Mouse (Mus musculus) myocyte (in vitro differentiated cells): Measurements from ENCODE around the gene Mknk1. TPM values are rescaled to one million over a fixed set of nuclear protein-coding genes. Genes with fewer than 3 reads are reported as not detected.

Source experiments
- H3K27me3 ChIP-seq: one replicate; pipeline ENCODE4 v1.6.1; 2011; ENCODE audit not compliant: control insufficient read depth, insufficient read depth, insufficient read length
- H3K36me3 ChIP-seq: one replicate; pipeline ENCODE4 v1.6.1; 2011; ENCODE audit not compliant: control insufficient read depth, insufficient read depth
- H3K4me2 ChIP-seq: one replicate; pipeline ENCODE4 v1.6.1; 2011; ENCODE audit warnings: low read depth, control low read depth
- H3K4me3 ChIP-seq: one replicate; pipeline ENCODE4 v1.5.1; 2011; ENCODE audit warnings: mild to moderate bottlenecking, control low read depth, moderate library complexity
- H3K79me2 ChIP-seq: one replicate; pipeline ENCODE4 v1.6.1; 2011; ENCODE audit not compliant: control insufficient read depth, insufficient read depth
- H3ac ChIP-seq: one replicate; pipeline ENCODE4 v1.6.1; 2011; ENCODE audit not compliant: control insufficient read depth, insufficient read length
- CEBPB ChIP-seq: IDR thresholded peaks from 2 replicates; pipeline ENCODE4 v1.6.1; 2011; ENCODE audit warnings: mild to moderate bottlenecking, moderate library complexity; ENCODE audit not compliant: poor library complexity, insufficient read depth, severe bottlenecking
- E2F4 ChIP-seq: IDR thresholded peaks from one replicate; pipeline ENCODE4 v1.6.1; 2011; ENCODE audit warnings: mild to moderate bottlenecking, control low read depth, moderate library complexity; ENCODE audit not compliant: insufficient read depth
- MAX ChIP-seq: IDR thresholded peaks from one replicate; pipeline ENCODE4 v1.6.1; 2011; ENCODE audit warnings: low read depth, mild to moderate bottlenecking, control low read depth
- MYOD1 ChIP-seq, 3 experiments: IDR thresholded peaks; one replicate each; pipeline ENCODE4 v1.6.1; 2011; ENCODE audit warnings: control low read depth in 2 of 3, low read depth in 2 of 3, mild to moderate bottlenecking in 2 of 3, moderate library complexity in 1 of 3; ENCODE audit not compliant: insufficient read length in 2 of 3, control insufficient read depth in 1 of 3
- MYOG ChIP-seq, 3 experiments: IDR thresholded peaks; one replicate each; pipeline ENCODE4 v1.6.1; 2011; ENCODE audit warnings: control low read depth in 2 of 3, low read depth in 2 of 3, mild to moderate bottlenecking in 2 of 3; ENCODE audit not compliant: insufficient read length in 2 of 3, control insufficient read depth in 1 of 3, insufficient read depth in 1 of 3
- POLR2A ChIP-seq: IDR thresholded peaks from one replicate; pipeline ENCODE4 v1.6.1; 2011; ENCODE audit warnings: low read depth, mild to moderate bottlenecking, control low read depth, moderate library complexity; ENCODE audit not compliant: insufficient read length
- POLR2AphosphoS2 ChIP-seq: IDR thresholded peaks from one replicate; pipeline ENCODE4 v1.6.1; 2011; ENCODE audit warnings: low read depth, control low read depth; ENCODE audit not compliant: insufficient read length
- REST ChIP-seq: IDR thresholded peaks from one replicate; pipeline ENCODE4 v1.6.1; 2011; ENCODE audit warnings: mild to moderate bottlenecking, control low read depth, moderate library complexity; ENCODE audit not compliant: insufficient read depth, insufficient read length
- SRF ChIP-seq: IDR thresholded peaks from one replicate; pipeline ENCODE4 v1.6.1; 2011; ENCODE audit warnings: low read depth; ENCODE audit not compliant: control insufficient read depth, insufficient read length
- TCF12 ChIP-seq: IDR thresholded peaks from one replicate; pipeline ENCODE4 v1.6.1; 2011; ENCODE audit warnings: mild to moderate bottlenecking, control low read depth; ENCODE audit not compliant: poor library complexity, insufficient read depth, severe bottlenecking
- TCF3 ChIP-seq: IDR thresholded peaks from one replicate; pipeline ENCODE4 v1.6.1; 2011; ENCODE audit warnings: low read depth, control low read depth; ENCODE audit not compliant: insufficient read length
- USF1 ChIP-seq: IDR thresholded peaks from one replicate; pipeline ENCODE4 v1.6.1; 2011; ENCODE audit warnings: low read depth, mild to moderate bottlenecking, control low read depth, moderate library complexity
- polyA plus RNA-seq: library from polyadenylated mRNA; unstranded; fragments of >200 nt; fragmentation: generic; extraction: Trizol; gene quantifications from one replicate; pipeline ENCODE4 v1.2.1, GENCODE M21; 2012; ENCODE audit warnings: missing spikeins

Mknk1 gene
- polyA plus RNA-seq, 1 experiment, result 31.7 TPM

- H3K27me3 ChIP-seq, result no peaks in the 10 kb centered on the region
- H3K79me2 ChIP-seq, result no peaks in the 10 kb centered on the region
- H3K4me3 ChIP-seq, result no peak overlapping the region
- H3K4me2 ChIP-seq, result no peak overlapping the region
- no peak overlapping the region for H3ac ChIP-seq
- H3K36me3 ChIP-seq, result peaks cover 44% of the 10 kb centered on the region
- TF ChIP-seq MYOG (IDR thresholded peaks at IDR 0.05; ENCODE audit: control insufficient read depth in 1 of 3, insufficient read depth in 1 of 3, insufficient read length in 2 of 3, low read depth in 2 of 3) (peak in 2 of 3 experiments; percentile 4 to 79), CEBPB (no peak), TCF3 (no peak), MAX (no peak), MYOD1 (IDR thresholded peaks at IDR 0.05; ENCODE audit: control insufficient read depth in 1 of 3, insufficient read length in 2 of 3, low read depth in 2 of 3) (peak in 1 of 3 experiments; percentile 62)
These were observed 16.6 kb downstream of the Mknk1 start for GRCm38 (mm10) chr4:115855609-115856008.

- H3K4me3 ChIP-seq, result no peak overlapping the region
These were observed 17.3 kb downstream of the Mknk1 start for GRCm38 (mm10) chr4:115856282-115856681.

GRCm38 (mm10) chr4:115857293-115857883 lies 18.4 kb downstream of the Mknk1 start:
- no peak overlapping the region for H3K4me3 ChIP-seq
- no peak overlapping the region for H3ac ChIP-seq
- no peaks in the 10 kb centered on the region for H3K79me2 ChIP-seq
- TF ChIP-seq USF1 (no peak), POLR2AphosphoS2 (no peak), TCF12 (no peak), CEBPB (peak; percentile 90)
- H3K27me3 ChIP-seq, result no peaks in the 10 kb centered on the region
- peaks cover 43% of the 10 kb centered on the region for H3K36me3 ChIP-seq
- H3K4me2 ChIP-seq, result no peak overlapping the region

More at GRCm38 (mm10) chr4:115856282-115856681, 17.3 kb downstream of the Mknk1 start:
- Histone ChIP-seq H3K79me2 (no peaks in the 10 kb centered on the region), H3K36me3 (peaks cover 47% of the 10 kb centered on the region), H3K4me2 (no peak overlapping the region), H3K27me3 (no peaks in the 10 kb centered on the region), H3ac (no peak overlapping the region)
- TF ChIP-seq E2F4, result no peak
- TF ChIP-seq TCF12, result no peak
- TF ChIP-seq MAX, result no peak
- TF ChIP-seq USF1, result no peak
- no peak for TF ChIP-seq MYOG (IDR thresholded peaks at IDR 0.05; ENCODE audit: control insufficient read depth in 1 of 3, insufficient read depth in 1 of 3, insufficient read length in 2 of 3, low read depth in 2 of 3)
- no peak for TF ChIP-seq CEBPB

- Histone ChIP-seq H3ac (no peak overlapping the region), H3K36me3 (peaks cover 26% of the 10 kb centered on the region), H3K4me2 (no peak overlapping the region), H3K27me3 (no peaks in the 10 kb centered on the region), H3K79me2 (no peaks in the 10 kb centered on the region), H3K4me3 (no peak overlapping the region)
- no peak for TF ChIP-seq MYOG (IDR thresholded peaks at IDR 0.05; ENCODE audit: control insufficient read depth in 1 of 3, insufficient read depth in 1 of 3, insufficient read length in 2 of 3, low read depth in 2 of 3)
- no peak for TF ChIP-seq POLR2AphosphoS2
- no peak for TF ChIP-seq E2F4
- no peak for TF ChIP-seq REST
These were observed 24.4 kb downstream of the Mknk1 start for GRCm38 (mm10) chr4:115863352-115863751.

- peaks cover 26% of the 10 kb centered on the region for H3K36me3 ChIP-seq
- no peak for TF ChIP-seq MYOD1 (IDR thresholded peaks at IDR 0.05; ENCODE audit: control insufficient read depth in 1 of 3, insufficient read length in 2 of 3, low read depth in 2 of 3)
- no peak for TF ChIP-seq E2F4
- TF ChIP-seq MYOG (IDR thresholded peaks at IDR 0.05; ENCODE audit: control insufficient read depth in 1 of 3, insufficient read depth in 1 of 3, insufficient read length in 2 of 3, low read depth in 2 of 3), result no peak
- TF ChIP-seq POLR2A, result no peak
- TF ChIP-seq TCF12, result no peak
- TF ChIP-seq REST, result no peak
- no peak for TF ChIP-seq POLR2AphosphoS2
- TF ChIP-seq MAX, result no peak
- TF ChIP-seq CEBPB, result no peak
- no peak for TF ChIP-seq SRF
- TF ChIP-seq TCF3, result no peak
- TF ChIP-seq USF1, result no peak
- no peak overlapping the region for H3ac ChIP-seq
- H3K4me3 ChIP-seq, result no peak overlapping the region
- H3K27me3 ChIP-seq, result no peaks in the 10 kb centered on the region
- H3K4me2 ChIP-seq, result no peak overlapping the region
- H3K79me2 ChIP-seq, result no peaks in the 10 kb centered on the region
These were observed 24.9 kb downstream of the Mknk1 start for GRCm38 (mm10) chr4:115863880-115864279.
